Mouse (Mus musculus): ENCODE data around the gene Mslnl.

DNA sequence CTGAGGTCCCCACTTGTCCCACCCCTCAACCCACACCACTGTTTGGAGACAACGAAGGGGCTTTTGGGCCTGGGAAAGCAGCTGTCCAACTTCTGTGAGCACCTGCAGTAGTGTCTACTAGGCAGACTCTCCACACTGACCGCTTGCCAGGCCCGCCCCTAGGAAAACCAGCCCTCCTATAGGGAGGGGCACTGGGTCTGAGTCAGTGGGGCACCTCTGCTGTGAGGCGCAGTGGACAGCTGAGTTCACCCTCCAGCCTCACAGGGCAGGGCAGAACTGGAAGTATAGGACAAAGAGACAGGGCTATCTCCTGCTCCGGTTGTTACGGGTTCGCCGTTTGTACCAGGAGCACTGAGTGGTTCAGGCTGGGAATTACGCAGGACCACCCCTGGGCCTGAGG lies 18.4 kb downstream of the Mslnl start, which contains the start of gene Msln:
- TF ChIP-seq CTCF (IDR thresholded peaks at IDR 0.05; ENCODE audit: low read depth) (no peak), EP300 (IDR thresholded peaks at IDR 0.05; ENCODE audit: low read depth) (no peak)

Data from heart, postnatal 0 days (tissue).